Mouse (Mus musculus): ENCODE results near the gene Rexo4. TPM values are rescaled to one million over a fixed set of nuclear protein-coding genes. Genes with fewer than 3 reads are reported as not detected.

Rexo4 gene
- polyA plus RNA-seq, 1 experiment from 2014 or later: 24.8 TPM

- Histone ChIP-seq H3K4me3 (replicated peaks) (no peak overlapping the region), H3K27me3 (no peaks in the 10 kb centered on the region), H3K4me2 (no peak overlapping the region), H3K9ac (no peak overlapping the region), H3K9me3 (replicated peaks) (no peaks in the 10 kb centered on the region), H3K27ac (no peak overlapping the region; the same call in 1 of the 2 replicates), H3K4me1 (replicated peaks) (peaks cover 41% of the 10 kb centered on the region), H3K36me3 (peaks cover 77% of the 10 kb centered on the region)
- DNase-seq: no peak
- ATAC-seq (ENCODE audit: low read depth): no peak
- WGBS (ENCODE audit: insufficient replicate concordance): 83% methylated on average over 3 of the region's 3 CpGs
Observed at GRCm38 (mm10) chr2:26919684-26920083, 44.5 kb downstream of the Rexo4 start.

GRCm38 (mm10) chr2:26916738-26917137 lies 47.4 kb downstream of the Rexo4 start:
- Histone ChIP-seq H3K27me3 (no peaks in the 10 kb centered on the region), H3K9ac (peak overlapping the region; percentile 89), H3K36me3 (peaks cover 77% of the 10 kb centered on the region), H3K4me1 (replicated peaks) (peaks cover 70% of the 10 kb centered on the region), H3K4me2 (peak overlapping the region; percentile 97), H3K27ac (peak overlapping the region; percentile 90), H3K4me3 (replicated peaks) (peak overlapping the region; percentile 84), H3K9me3 (replicated peaks) (no peaks in the 10 kb centered on the region)
- ATAC-seq (ENCODE audit: low read depth): peak; percentile 42; the same call in 1 of the 2 replicates
- no peak for DNase-seq
- 2% methylated on average over 13 of the region's 13 CpGs for WGBS (ENCODE audit: insufficient replicate concordance)

- Histone ChIP-seq H3K4me2 (peak within 1 kb of the TSS; percentile 97), H3K9me3 (replicated peaks) (no peaks in the 10 kb centered on the region), H3K36me3 (peaks cover 77% of the 10 kb centered on the region), H3K27me3 (no peaks in the 10 kb centered on the region), H3K4me1 (replicated peaks) (peaks cover 74% of the 10 kb centered on the region), H3K27ac (peak within 1 kb of the TSS; percentile 90), H3K9ac (peak within 1 kb of the TSS; percentile 89), H3K4me3 (replicated peaks) (peak within 1 kb of the TSS; percentile 84)
- DNase-seq (peak; percentile 72), ATAC-seq (ENCODE audit: low read depth) (peak; percentile 71)
- WGBS (ENCODE audit: insufficient replicate concordance): 1% methylated on average over 47 of the region's 47 CpGs
Observed at GRCm38 (mm10) chr2:26915927-26916728, 48.1 kb downstream of the Rexo4 start, which contains the start of the genes Surf2 and Surf1. Gene Surf2 (plus strand): TSS chr2:26916367. Gene Surf1 (minus strand): TSS chr2:26916530.

- Histone ChIP-seq H3K27ac (peak overlapping the region; percentile 90), H3K36me3 (peaks cover 59% of the 10 kb centered on the region), H3K27me3 (no peaks in the 10 kb centered on the region), H3K9ac (peak overlapping the region; percentile 89), H3K4me2 (peak overlapping the region; percentile 97), H3K4me1 (replicated peaks) (peaks cover 79% of the 10 kb centered on the region), H3K4me3 (replicated peaks) (peak overlapping the region; percentile 84), H3K9me3 (replicated peaks) (no peaks in the 10 kb centered on the region)
- no peak for ATAC-seq (ENCODE audit: low read depth)
- no peak for DNase-seq
- WGBS (ENCODE audit: insufficient replicate concordance): 54% methylated on average over 8 of the region's 8 CpGs
Observed at GRCm38 (mm10) chr2:26914148-26914941, 49.8 kb downstream of the Rexo4 start.

- 37% methylated on average over 17 of the region's 17 CpGs for WGBS (ENCODE audit: insufficient replicate concordance)
- H3K27ac ChIP-seq: peak overlapping the region; percentile 90
- no peak for DNase-seq
- no peaks in the 10 kb centered on the region for H3K9me3 ChIP-seq (replicated peaks)
- H3K4me2 ChIP-seq: peak overlapping the region; percentile 97
- H3K9ac ChIP-seq: peak overlapping the region; percentile 98
- ATAC-seq (ENCODE audit: low read depth): no peak
- H3K36me3 ChIP-seq: peaks cover 54% of the 10 kb centered on the region
- no peaks in the 10 kb centered on the region for H3K27me3 ChIP-seq
- peak overlapping the region; percentile 77 for H3K4me3 ChIP-seq (replicated peaks)
- peaks cover 82% of the 10 kb centered on the region for H3K4me1 ChIP-seq (replicated peaks)
Observed at GRCm38 (mm10) chr2:26913416-26914147, 50.6 kb downstream of the Rexo4 start.

GRCm38 (mm10) chr2:26912253-26912770 lies 51.9 kb downstream of the Rexo4 start:
- H3K27ac ChIP-seq: peak overlapping the region; percentile 90
- DNase-seq: no peak
- peak overlapping the region; percentile 77 for H3K4me3 ChIP-seq (replicated peaks)
- H3K9ac ChIP-seq: peak overlapping the region; percentile 98
- 43% methylated on average over 5 of the region's 5 CpGs for WGBS (ENCODE audit: insufficient replicate concordance)
- no peaks in the 10 kb centered on the region for H3K27me3 ChIP-seq
- peaks cover 54% of the 10 kb centered on the region for H3K36me3 ChIP-seq
- H3K4me2 ChIP-seq: peak overlapping the region; percentile 97
- no peaks in the 10 kb centered on the region for H3K9me3 ChIP-seq (replicated peaks)
- ATAC-seq (ENCODE audit: low read depth): no peak
- peaks cover 82% of the 10 kb centered on the region for H3K4me1 ChIP-seq (replicated peaks)

GRCm38 (mm10) chr2:26910994-26911765 lies 53.0 kb downstream of the Rexo4 start:
- peak overlapping the region; percentile 97 for H3K4me2 ChIP-seq
- peak overlapping the region; percentile 98 for H3K9ac ChIP-seq
- no peaks in the 10 kb centered on the region for H3K9me3 ChIP-seq (replicated peaks)
- ATAC-seq (ENCODE audit: low read depth): peak; percentile 19
- no peaks in the 10 kb centered on the region for H3K27me3 ChIP-seq
- H3K27ac ChIP-seq: peak overlapping the region; percentile 90
- peaks cover 64% of the 10 kb centered on the region for H3K36me3 ChIP-seq
- peaks cover 75% of the 10 kb centered on the region for H3K4me1 ChIP-seq (replicated peaks)
- peak; percentile 54 for DNase-seq
- WGBS (ENCODE audit: insufficient replicate concordance): under 1% methylated on average over 37 of the region's 37 CpGs
- peak overlapping the region; percentile 77 for H3K4me3 ChIP-seq (replicated peaks)

- Histone ChIP-seq H3K27ac (peak within 1 kb of the TSS; percentile 94), H3K36me3 (peaks cover 72% of the 10 kb centered on the region), H3K9ac (peak within 1 kb of the TSS; percentile 98), H3K4me1 (replicated peaks) (peaks cover 69% of the 10 kb centered on the region), H3K4me3 (replicated peaks) (peak within 1 kb of the TSS; percentile 77), H3K9me3 (replicated peaks) (no peaks in the 10 kb centered on the region), H3K27me3 (no peaks in the 10 kb centered on the region), H3K4me2 (peak within 1 kb of the TSS; percentile 97)
- WGBS (ENCODE audit: insufficient replicate concordance): under 1% methylated on average over 74 of the region's 74 CpGs
- peak; percentile 99 for DNase-seq
- peak; percentile 89 for ATAC-seq (ENCODE audit: low read depth)
Observed at GRCm38 (mm10) chr2:26910124-26910993, 53.8 kb downstream of the Rexo4 start, which contains the start of the genes Med22 and Rpl7a. Gene Med22 (minus strand): TSS chr2:26910677. Gene Rpl7a (plus strand): TSS chr2:26910764.

GRCm38 (mm10) chr2:26909387-26909784 lies 54.8 kb downstream of the Rexo4 start:
- peaks cover 61% of the 10 kb centered on the region for H3K4me1 ChIP-seq (replicated peaks)
- H3K27me3 ChIP-seq: no peaks in the 10 kb centered on the region
- no peak for ATAC-seq (ENCODE audit: low read depth)
- DNase-seq: no peak
- H3K27ac ChIP-seq: peak overlapping the region; percentile 94
- peak overlapping the region; percentile 90 for H3K9ac ChIP-seq
- H3K9me3 ChIP-seq (replicated peaks): no peaks in the 10 kb centered on the region
- H3K4me2 ChIP-seq: peak overlapping the region; percentile 97
- H3K4me3 ChIP-seq (replicated peaks): peak overlapping the region; percentile 77
- peaks cover 76% of the 10 kb centered on the region for H3K36me3 ChIP-seq

Measured in liver, embryonic 13.5 days (tissue).